Mouse (Mus musculus) midbrain, embryonic 12.5 days (tissue): ENCODE measurements around the gene Ano6. TPM values are rescaled to one million over a fixed set of nuclear protein-coding genes. Genes with fewer than 3 reads are reported as not detected.

Experiments
- ATAC-seq: fragments of 200-750 bp; cut with Nextera tagmentation; 2 replicates; pipeline ENCODE4 v1.8.0; 2017; ENCODE audit warnings: low read depth, moderate TSS enrichment, moderate library complexity; ENCODE audit not compliant: low FRiP score
- H3K27ac ChIP-seq: fragments of 300-500 bp; sonication (generic); replicated peaks from 2 replicates; pipeline ENCODE4 v1.5.1; 2016; ENCODE audit warnings: mild to moderate bottlenecking
- H3K27me3 ChIP-seq: fragments of 300-500 bp; sonication (generic); 2 replicates; pipeline ENCODE4 v1.6.1; 2016; ENCODE audit warnings: mild to moderate bottlenecking
- H3K36me3 ChIP-seq: fragments of 300-500 bp; sonication (generic); 2 replicates; pipeline ENCODE4 v1.6.1; 2016
- H3K4me1 ChIP-seq: fragments of 300-500 bp; sonication (generic); 2 replicates; pipeline ENCODE4 v1.6.1; 2016
- H3K4me2 ChIP-seq: fragments of 300-500 bp; sonication (generic); replicated peaks from 2 replicates; pipeline ENCODE4 v1.6.1; 2016; ENCODE audit warnings: mild to moderate bottlenecking, moderate library complexity
- H3K4me3 ChIP-seq: fragments of 300-500 bp; sonication (generic); 2 replicates; pipeline ENCODE4 v1.5.1; 2016; ENCODE audit warnings: mild to moderate bottlenecking
- H3K9ac ChIP-seq: fragments of 300-500 bp; sonication (generic); replicated peaks from 2 replicates; pipeline ENCODE4 v1.6.1; 2016; ENCODE audit warnings: mild to moderate bottlenecking, moderate library complexity
- H3K9me3 ChIP-seq: fragments of 300-500 bp; sonication (generic); 2 replicates; pipeline ENCODE4 v1.6.1; 2016; ENCODE audit warnings: mild to moderate bottlenecking
- WGBS: fragments of 180-500 bp; shearing (Covaris S2); methylation state at CpG from one replicate; pipeline ENCODE4 v1.1.7; 2016; 5-methylcytosine and 5-hydroxymethylcytosine counted together
- polyA plus RNA-seq: library from polyadenylated mRNA; unstranded; fragments of >200 nt; fragmentation: Nextera tagmentation; extraction: Ambion mirVana; gene quantifications from 2 replicates; pipeline ENCODE4 v1.2.1, GENCODE M21; 2016

The Ano6 gene
- polyA plus RNA-seq, 1 experiment from 2014 or later: 35.8 TPM

DNA sequence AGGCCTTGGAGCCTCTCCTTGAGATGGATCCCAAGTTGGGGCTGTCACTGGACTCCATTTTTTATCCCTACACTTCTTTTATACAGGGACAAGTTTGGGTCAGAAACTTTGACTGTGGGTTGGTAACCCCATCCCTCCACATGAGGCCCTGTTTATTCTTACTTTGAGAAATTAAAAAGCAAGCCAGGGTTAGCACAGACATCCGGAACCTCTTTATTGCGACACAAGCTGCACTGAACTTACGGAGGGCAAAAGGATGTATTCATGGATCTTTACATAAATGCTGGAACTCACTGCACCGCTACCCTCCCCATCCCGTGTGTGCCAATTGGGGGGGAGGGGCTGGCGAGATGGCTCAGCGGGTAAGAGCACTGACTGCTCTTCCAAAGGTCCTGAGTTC, 105.1 kb downstream of the Ano6 start:
- Histone ChIP-seq H3K36me3 (no peaks in the 10 kb centered on the region), H3K27ac (no peak overlapping the region), H3K9me3 (no peaks in the 10 kb centered on the region), H3K9ac (no peak overlapping the region), H3K4me1 (no peaks in the 10 kb centered on the region), H3K4me2 (no peak overlapping the region), H3K27me3 (no peaks in the 10 kb centered on the region), H3K4me3 (no peak overlapping the region)
- WGBS: 96% methylated on average over 7 of the region's 7 CpGs
- ATAC-seq: no peak

DNA sequence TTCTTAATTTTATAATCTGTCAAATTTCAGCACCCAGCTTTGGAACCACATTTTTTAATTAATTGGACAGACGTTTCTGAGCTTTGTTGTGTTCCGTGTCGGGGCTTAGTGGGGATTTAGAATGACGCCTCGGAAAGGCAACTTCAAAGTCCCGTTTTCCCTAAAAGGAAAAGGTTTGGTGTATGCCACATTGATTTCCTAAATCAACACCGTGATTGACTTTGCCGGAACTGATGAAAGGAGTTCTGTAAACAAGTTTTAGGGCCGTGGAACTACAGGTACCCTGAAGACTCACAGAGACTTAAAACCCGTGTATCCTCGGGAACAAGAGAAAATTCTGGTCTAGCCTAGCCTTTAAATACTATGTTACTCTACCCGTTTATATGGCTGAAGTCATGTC, 107.0 kb downstream of the Ano6 start:
- Histone ChIP-seq H3K9me3 (no peaks in the 10 kb centered on the region), H3K9ac (no peak overlapping the region), H3K27me3 (no peaks in the 10 kb centered on the region), H3K4me2 (no peak overlapping the region), H3K4me1 (no peaks in the 10 kb centered on the region), H3K36me3 (no peaks in the 10 kb centered on the region), H3K4me3 (no peak overlapping the region), H3K27ac (no peak overlapping the region)
- no peak for ATAC-seq
- 77% methylated on average over 12 of the region's 12 CpGs for WGBS

DNA sequence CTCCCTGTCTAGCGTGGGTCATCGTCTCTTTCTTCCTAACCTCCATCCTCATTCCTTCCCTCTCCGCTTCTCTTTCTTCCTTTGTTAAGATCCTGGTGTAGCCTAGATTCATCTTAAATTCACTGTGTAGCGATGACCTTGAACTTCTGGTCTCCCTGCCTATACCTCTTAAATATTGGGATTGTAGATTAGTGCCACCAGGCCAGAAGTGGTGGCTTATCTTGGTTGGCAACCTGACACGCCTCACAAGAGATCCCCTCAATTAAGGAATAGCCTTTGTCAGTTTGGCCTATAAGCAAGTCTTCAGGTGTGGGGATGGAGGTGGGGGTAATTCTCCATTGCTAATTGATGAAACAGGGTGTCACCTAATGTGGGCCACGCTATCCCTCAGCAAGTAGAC, 107.8 kb downstream of the Ano6 start:
- Histone ChIP-seq H3K9me3 (no peaks in the 10 kb centered on the region), H3K27ac (no peak overlapping the region), H3K27me3 (no peaks in the 10 kb centered on the region), H3K4me1 (no peaks in the 10 kb centered on the region), H3K9ac (no peak overlapping the region), H3K4me2 (no peak overlapping the region), H3K36me3 (no peaks in the 10 kb centered on the region), H3K4me3 (no peak overlapping the region)
- 94% methylated on average over 6 of the region's 6 CpGs for WGBS
- no peak for ATAC-seq

DNA sequence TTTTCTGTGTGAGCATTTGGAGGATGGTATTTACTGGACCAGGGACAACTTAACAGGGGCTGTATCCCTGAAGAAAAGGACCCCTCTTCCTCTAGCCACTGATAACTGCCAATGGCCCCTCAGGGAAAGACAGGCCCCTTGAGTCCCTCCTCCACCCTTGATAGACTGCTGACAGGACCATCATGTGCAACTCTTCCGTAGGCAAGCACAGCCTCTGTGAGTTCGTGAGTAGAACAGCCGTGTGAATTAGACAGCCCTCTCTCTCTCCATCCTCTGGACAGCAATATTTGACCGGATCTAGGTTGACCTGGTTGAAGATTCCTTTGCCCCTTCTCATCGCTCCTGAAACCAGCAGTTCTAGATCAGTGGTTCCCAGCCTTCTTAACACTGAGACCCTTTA, 111.8 kb downstream of the Ano6 start:
- H3K27me3 ChIP-seq: no peaks in the 10 kb centered on the region
- no peak overlapping the region for H3K27ac ChIP-seq
- no peaks in the 10 kb centered on the region for H3K4me1 ChIP-seq
- WGBS: 92% methylated on average over 5 of the region's 5 CpGs
- no peak overlapping the region for H3K9ac ChIP-seq
- ATAC-seq: no peak
- no peaks in the 10 kb centered on the region for H3K36me3 ChIP-seq
- H3K9me3 ChIP-seq: no peaks in the 10 kb centered on the region
- H3K4me2 ChIP-seq: no peak overlapping the region
- no peak overlapping the region for H3K4me3 ChIP-seq

DNA sequence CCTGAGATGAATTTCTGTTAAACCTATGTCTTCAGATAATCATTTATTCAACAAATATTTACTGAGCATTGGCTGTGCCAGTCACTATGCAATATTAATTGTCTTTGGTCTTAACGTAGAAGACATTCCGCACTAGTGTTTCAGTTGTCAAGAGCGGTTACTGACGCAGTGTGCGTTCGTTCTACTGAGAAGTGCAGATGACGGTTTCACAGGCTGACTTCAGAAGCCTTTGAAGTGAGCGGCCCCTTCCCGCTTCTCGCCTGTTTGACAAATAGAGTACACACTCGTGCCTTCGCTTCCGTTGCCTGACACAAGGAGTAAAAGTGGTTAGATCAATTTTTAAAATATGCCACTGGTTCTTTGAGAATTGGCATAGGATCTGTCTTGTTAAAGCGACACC, 113.6 kb downstream of the Ano6 start:
- Histone ChIP-seq H3K4me3 (no peak overlapping the region), H3K9ac (no peak overlapping the region), H3K27ac (no peak overlapping the region), H3K4me2 (no peak overlapping the region), H3K36me3 (no peaks in the 10 kb centered on the region), H3K27me3 (no peaks in the 10 kb centered on the region), H3K9me3 (no peaks in the 10 kb centered on the region), H3K4me1 (no peaks in the 10 kb centered on the region)
- WGBS: 74% methylated on average over 14 of the region's 14 CpGs
- no peak for ATAC-seq

DNA sequence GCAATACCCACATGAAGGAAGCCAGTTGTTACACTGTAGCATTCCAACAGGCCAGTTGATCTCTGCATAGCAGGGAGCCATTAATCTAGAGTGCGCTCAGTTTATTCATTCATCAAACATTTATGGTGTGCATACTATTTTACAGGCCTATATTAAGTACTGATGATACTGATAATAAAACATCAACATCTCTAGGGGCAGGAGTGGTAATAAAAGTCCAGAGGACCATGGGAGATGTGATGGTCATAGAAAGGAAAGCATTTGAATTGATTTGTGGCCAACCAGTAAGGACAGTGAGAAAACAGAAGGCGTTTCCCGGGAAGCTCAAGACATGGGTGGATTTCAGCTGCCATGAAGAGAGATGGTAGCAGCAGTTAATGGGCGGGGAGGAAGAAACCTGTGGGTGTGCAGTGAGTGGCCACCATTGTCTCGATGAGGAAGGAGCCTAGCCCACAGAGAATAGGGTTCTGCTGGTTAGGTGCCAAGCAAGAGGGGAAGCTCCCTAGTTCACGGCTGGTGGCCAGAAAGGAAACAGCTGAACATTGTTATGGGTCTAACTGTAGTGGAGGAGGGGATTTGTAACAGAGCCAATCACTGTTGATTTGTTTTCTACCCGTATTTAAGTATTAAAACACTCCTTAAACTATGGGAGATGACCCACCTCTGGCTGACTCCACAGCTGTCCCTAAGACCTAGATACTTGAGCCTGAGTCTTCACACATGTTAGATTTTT, 115.5 kb downstream of the Ano6 start:
- H3K4me1 ChIP-seq: no peaks in the 10 kb centered on the region
- no peaks in the 10 kb centered on the region for H3K9me3 ChIP-seq
- no peak overlapping the region for H3K27ac ChIP-seq
- H3K27me3 ChIP-seq: no peaks in the 10 kb centered on the region
- H3K4me2 ChIP-seq: no peak overlapping the region
- no peaks in the 10 kb centered on the region for H3K36me3 ChIP-seq
- H3K9ac ChIP-seq: no peak overlapping the region
- no peak for ATAC-seq
- 91% methylated on average over 7 of the region's 7 CpGs for WGBS
- no peak overlapping the region for H3K4me3 ChIP-seq

DNA sequence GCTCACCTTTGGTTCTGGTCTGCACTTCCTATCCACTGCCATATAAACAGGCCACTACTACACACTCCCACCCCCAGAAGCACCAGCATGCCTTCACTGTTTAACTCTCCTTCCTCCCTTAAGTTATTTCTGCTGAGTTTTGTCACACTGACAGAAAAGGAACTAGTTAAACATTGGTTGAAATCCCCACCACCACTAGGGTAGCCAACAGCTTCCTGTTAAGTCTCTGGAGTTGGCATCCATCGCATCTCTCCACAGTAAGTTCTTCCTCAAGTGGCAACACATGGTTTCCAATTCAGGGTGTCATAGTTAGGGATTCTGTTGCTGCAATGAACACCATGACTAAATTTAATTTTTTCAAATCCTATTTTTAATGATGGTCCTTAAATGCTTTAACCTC, 116.2 kb downstream of the Ano6 start:
- H3K4me3 ChIP-seq: no peak overlapping the region
- WGBS: 95% methylated on average over 1 of the region's 1 CpGs

DNA sequence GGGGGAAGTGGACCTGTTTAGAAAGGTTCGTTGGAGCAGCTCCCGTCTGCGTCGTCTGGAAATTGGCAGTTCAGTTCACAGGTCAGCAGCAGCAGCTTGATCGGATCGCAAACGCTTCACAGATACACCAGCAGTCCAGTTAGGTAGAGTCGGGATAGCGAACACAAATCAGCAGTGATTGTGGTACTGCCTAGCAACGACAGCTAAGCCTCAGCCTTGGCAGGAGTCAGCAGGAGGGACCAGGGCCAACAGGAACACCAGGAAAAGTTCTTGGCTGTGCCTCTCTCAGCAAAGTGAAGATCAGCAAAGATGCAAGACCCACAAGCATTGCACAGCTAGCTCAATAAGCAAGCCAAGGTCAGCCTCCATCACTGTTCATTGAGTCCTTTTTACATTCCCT, 116.7 kb downstream of the Ano6 start:
- H3K9me3 ChIP-seq: no peaks in the 10 kb centered on the region
- no peaks in the 10 kb centered on the region for H3K4me1 ChIP-seq
- no peaks in the 10 kb centered on the region for H3K36me3 ChIP-seq
- no peak overlapping the region for H3K9ac ChIP-seq
- no peak overlapping the region for H3K27ac ChIP-seq
- no peak overlapping the region for H3K4me3 ChIP-seq
- H3K4me2 ChIP-seq: no peak overlapping the region
- no peak for ATAC-seq
- 90% methylated on average over 10 of the region's 10 CpGs for WGBS
- H3K27me3 ChIP-seq: no peaks in the 10 kb centered on the region

More for the DNA sequence above, 116.2 kb downstream of the Ano6 start:
- ATAC-seq: no peak
- H3K4me2 ChIP-seq: no peak overlapping the region
- H3K36me3 ChIP-seq: no peaks in the 10 kb centered on the region
- no peaks in the 10 kb centered on the region for H3K4me1 ChIP-seq
- no peaks in the 10 kb centered on the region for H3K27me3 ChIP-seq
- H3K9ac ChIP-seq: no peak overlapping the region
- H3K9me3 ChIP-seq: no peaks in the 10 kb centered on the region
- H3K27ac ChIP-seq: no peak overlapping the region

DNA sequence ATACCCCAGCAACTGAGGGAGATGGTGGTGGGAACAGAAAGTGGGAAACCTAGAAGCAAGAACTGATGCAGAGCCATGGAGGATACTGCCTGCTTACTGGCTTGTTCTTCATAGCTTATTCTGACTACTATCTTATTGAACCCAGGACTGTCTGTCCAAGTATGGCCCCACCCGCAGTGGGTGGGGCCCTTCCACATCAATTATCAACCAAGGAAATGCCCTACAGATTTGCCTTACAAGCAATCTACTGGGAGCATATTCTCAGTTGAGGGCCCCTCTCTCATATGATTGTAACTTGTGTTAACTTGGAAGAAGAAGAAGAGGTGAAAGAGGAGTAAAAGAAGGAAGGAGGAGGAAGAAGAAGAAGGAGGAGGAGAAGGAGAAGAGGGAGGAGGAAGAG, 117.3 kb downstream of the Ano6 start:
- Histone ChIP-seq H3K36me3 (no peaks in the 10 kb centered on the region), H3K9me3 (no peaks in the 10 kb centered on the region), H3K27me3 (no peaks in the 10 kb centered on the region), H3K4me3 (no peak overlapping the region), H3K4me1 (no peaks in the 10 kb centered on the region), H3K9ac (no peak overlapping the region), H3K4me2 (no peak overlapping the region), H3K27ac (no peak overlapping the region)
- no peak for ATAC-seq
- WGBS: 93% methylated on average over 1 of the region's 1 CpGs

DNA sequence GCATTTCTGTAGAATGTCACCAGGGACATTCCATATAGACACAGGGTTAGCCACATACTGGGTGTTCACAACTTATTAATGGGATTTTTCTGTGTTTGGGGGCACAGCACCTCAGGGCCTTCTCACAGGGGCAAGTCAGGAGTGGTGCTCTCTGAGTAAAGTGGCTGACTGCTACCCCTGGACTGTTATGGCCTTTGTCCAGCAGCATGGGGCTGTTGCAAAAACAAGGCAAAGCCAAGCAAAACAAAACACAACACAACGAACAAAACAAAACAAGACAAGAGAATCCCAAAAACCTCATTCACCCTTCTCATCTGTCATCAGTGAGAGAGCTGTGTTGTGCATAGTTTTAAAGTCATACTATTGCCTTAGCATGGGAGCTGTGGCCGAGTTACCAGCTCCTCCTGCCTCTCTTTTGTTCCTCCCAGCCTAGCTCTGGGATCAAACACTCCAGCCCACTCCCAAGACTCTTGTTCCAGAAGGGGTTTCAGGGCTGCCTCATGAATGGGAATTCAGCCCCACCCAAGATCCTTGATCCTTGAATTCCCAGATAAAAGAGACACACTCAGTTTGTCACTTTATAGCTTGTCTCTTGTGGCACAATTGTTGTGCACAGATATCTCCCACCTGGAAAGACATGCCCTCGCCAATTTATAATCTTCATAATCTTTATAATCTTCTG, 119.6 kb downstream of the Ano6 start:
- no peak overlapping the region for H3K27ac ChIP-seq
- WGBS: 63% methylated on average over 3 of the region's 3 CpGs
- no peak overlapping the region for H3K4me3 ChIP-seq
- ATAC-seq: no peak
- H3K9ac ChIP-seq: no peak overlapping the region
- H3K36me3 ChIP-seq: 0 out of 2 replicates have a peak, but pooled peaks cover 3% of the 10 kb centered on the region
- no peaks in the 10 kb centered on the region for H3K27me3 ChIP-seq
- no peaks in the 10 kb centered on the region for H3K9me3 ChIP-seq
- no peak overlapping the region for H3K4me2 ChIP-seq
- no peaks in the 10 kb centered on the region for H3K4me1 ChIP-seq

DNA sequence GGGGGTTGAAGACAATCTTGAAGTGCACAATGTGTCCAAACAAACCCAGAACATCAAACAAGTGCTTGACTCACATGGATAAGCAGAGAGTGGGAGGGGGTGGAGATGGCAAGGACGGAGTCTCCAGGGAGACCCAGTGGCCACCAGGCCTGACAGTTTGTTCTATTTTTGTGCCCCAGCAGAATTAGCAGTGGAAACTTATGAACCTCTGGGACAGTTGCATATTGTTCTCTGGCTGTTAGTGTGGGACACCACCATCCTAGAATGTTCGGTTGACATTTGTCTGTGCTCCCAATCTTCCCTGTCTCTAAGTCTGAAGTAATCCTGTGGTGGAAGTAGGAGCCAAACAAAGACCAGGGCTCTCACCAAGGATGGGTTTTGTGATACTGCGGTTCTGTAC, 124.3 kb downstream of the Ano6 start:
- Histone ChIP-seq H3K9ac (no peak overlapping the region), H3K36me3 (peaks cover 12% of the 10 kb centered on the region; the same call in 1 of the 2 replicates), H3K9me3 (no peaks in the 10 kb centered on the region), H3K27ac (no peak overlapping the region), H3K4me3 (no peak overlapping the region), H3K4me2 (no peak overlapping the region), H3K27me3 (no peaks in the 10 kb centered on the region), H3K4me1 (peaks cover 5% of the 10 kb centered on the region; the same call in 1 of the 2 replicates)
- 87% methylated on average over 3 of the region's 3 CpGs for WGBS
- ATAC-seq: no peak

DNA sequence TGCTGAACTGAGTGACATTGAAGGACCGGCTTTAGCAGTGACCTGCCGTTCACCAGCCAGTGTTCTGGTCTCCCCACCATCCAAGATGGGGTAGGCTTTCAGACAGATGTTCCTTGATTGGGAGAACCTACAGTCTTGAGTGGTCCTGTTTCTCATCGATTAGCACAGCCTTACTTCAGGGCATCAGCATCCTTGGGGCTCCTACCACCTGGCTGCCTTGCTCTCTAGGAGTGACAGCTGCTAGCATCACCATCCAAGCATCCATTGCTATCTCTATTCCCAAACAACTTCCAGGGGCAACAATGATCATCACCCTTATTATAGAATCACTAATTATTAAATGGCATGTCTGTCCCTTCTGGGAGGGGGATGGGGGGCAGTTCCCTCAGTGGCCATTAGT, 124.8 kb downstream of the Ano6 start:
- WGBS: 91% methylated on average over 3 of the region's 3 CpGs

More for the DNA sequence above, 124.8 kb downstream of the Ano6 start:
- Histone ChIP-seq H3K9me3 (no peaks in the 10 kb centered on the region), H3K36me3 (peaks cover 12% of the 10 kb centered on the region; the same call in 1 of the 2 replicates), H3K9ac (no peak overlapping the region), H3K27ac (no peak overlapping the region), H3K4me2 (no peak overlapping the region), H3K27me3 (no peaks in the 10 kb centered on the region), H3K4me3 (no peak overlapping the region), H3K4me1 (peaks cover 8% of the 10 kb centered on the region; the same call in 1 of the 2 replicates)
- ATAC-seq: no peak
